Mouse (Mus musculus) T-cell, adult 66 days (primary cell): ENCODE measurements around the gene Tmem98. TPM values are rescaled to one million over a fixed set of nuclear protein-coding genes. Genes with fewer than 3 reads are reported as not detected.

Experiments used
- total RNA-seq, 2 experiments: library from RNA; stranded (reverse); gene quantifications; 3 replicates in 1 of 2; 4 replicates in 1 of 2; pipeline ENCODE4 v1.2.4; 2023

Gene Tmem98
- total RNA-seq: under 1 TPM in 1 of 2 experiments, not detected in 1; 0.44 TPM

GRCm38 (mm10) chr11:80809993-80810821 is at the start of gene Tmem98:
Gene Tmem98, plus strand, starts transcription at chr11:80810175.

GRCm38 (mm10) chr11:80779527-80780344 is 30.2 kb upstream of the Tmem98 start, which contains the start of gene Myo1d:
Gene Myo1d, minus strand, starts transcription at chr11:80780025.

GRCm38 (mm10) chr11:80858065-80858464 is 48.1 kb downstream of the Tmem98 start, which contains the start of gene Spaca3:
Gene Spaca3, plus strand, starts transcription at chr11:80858365.

Other genes starting within 250 kb of the Tmem98 start
- 1 to 10 TPM; 1.1 to 1.2 TPM for gene Myo1d, start 30.1 kb upstream of the Tmem98 start, total RNA-seq
- not detected for gene Spaca3, start 48.2 kb downstream of the Tmem98 start, total RNA-seq